Mouse (Mus musculus) cerebellum, adult 2 months (tissue): ENCODE data around the gene Bbip1.

Experiments
- CTCF ChIP-seq: fragments of 200-500 bp; IDR thresholded peaks from 2 replicates; pipeline ENCODE4 v1.5.1; 2011; ENCODE audit warnings: low read depth, mild to moderate bottlenecking, control low read depth, low read length, moderate library complexity, borderline replicate concordance; ENCODE audit not compliant: insufficient read depth
- POLR2A ChIP-seq: fragments of 200-500 bp; IDR thresholded peaks from 2 replicates; pipeline ENCODE4 v1.6.1; 2011; ENCODE audit warnings: low read length, control low read depth, borderline replicate concordance; ENCODE audit not compliant: insufficient read depth

DNA sequence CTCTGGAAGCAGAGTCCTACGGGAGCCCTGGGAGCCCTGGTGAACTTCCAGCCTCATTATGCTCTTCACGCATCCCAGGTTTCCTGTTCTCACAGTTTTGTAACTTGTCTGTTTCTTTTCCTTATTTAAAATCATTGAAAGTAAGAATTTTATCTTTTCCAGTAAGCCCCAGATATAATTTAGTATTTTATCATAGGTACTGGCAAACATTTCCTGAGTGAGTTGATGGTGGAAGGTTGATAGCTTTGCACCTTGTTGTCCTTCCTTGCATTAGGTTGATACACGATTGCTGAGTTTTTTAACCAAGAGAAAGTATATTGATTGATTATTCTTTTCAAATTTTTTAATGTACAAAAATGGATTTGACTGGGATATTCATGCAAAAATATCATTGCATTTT, 24.8 kb upstream of the Bbip1 start:
- TF ChIP-seq CTCF (no peak), POLR2A (no peak)
